In the genomic region with DNA sequence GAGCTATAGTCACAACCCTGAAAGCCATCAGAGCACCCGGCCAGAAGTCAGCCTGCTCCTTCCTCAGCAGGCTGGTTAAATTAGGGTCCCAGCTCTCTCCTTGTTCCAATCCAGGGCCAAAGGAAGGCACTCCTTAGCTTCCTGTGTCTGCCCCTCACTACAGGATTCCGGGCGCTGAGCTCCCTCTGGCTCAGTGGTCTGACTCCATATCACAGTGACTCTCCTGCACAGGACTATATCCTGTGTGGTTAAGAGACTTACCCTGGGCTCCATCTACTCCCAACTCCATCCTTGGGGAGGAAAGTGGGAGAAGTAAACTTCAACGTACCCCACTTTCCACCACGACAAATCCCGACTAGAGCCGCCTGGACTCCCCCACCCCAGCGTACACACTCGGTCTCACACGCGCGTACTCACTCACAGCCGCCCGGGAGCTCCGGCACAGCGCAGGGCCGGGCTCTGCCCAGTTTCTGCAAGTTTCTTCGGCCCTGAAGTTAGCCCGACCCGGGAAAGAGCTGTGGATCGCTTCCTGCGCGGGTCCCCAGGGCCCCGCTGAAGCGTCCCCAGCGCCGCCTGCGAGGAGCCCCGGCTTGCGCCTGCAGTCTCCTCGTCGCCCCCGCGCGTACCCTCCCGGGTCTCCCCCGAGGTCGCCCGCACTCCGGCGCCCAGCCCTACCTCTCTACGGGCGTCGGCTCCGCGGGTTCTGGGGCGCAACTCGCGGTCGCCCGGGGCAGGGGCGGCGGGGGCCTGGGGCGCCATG, we compare ENCODE assay signal across 8 mouse cellular contexts. TPM values are rescaled to one million over a fixed set of nuclear protein-coding genes. Genes with fewer than 3 reads are reported as not detected.
DNase-seq lines count a peak whose midpoint lies in the region; ATAC-seq and TF ChIP-seq lines count a peak whose summit lies in the region.

No protein-coding gene starts in this region.

- 1% methylated on average over 33 of the region's 54 CpGs for WGBS in lung, embryonic 14.5 days
- under 1% methylated on average over 43 of the region's 54 CpGs for WGBS in embryonic facial prominence, embryonic 13.5 days
- 1% methylated on average over 54 of the region's 54 CpGs for WGBS in limb, embryonic 15.5 days
- WGBS in neural tube, embryonic 12.5 days = under 1% methylated on average over 52 of the region's 54 CpGs

- H3K4me3 ChIP-seq in lung, embryonic 14.5 days (ENCODE audit: low read depth, low read length) = peak overlapping the region; percentile 86
- peak overlapping the region; percentile 71 for H3K4me3 ChIP-seq in embryonic facial prominence, embryonic 13.5 days
- H3K4me3 ChIP-seq in limb, embryonic 15.5 days = peak overlapping the region; percentile 80
- peak overlapping the region; percentile 87 for H3K4me3 ChIP-seq in neural tube, embryonic 12.5 days

- H3K9me3 ChIP-seq in lung, embryonic 14.5 days (ENCODE audit: low read depth, low read length) = no peaks in the 10 kb centered on the region
- no peaks in the 10 kb centered on the region for H3K9me3 ChIP-seq in embryonic facial prominence, embryonic 13.5 days
- H3K9me3 ChIP-seq in limb, embryonic 15.5 days = no peaks in the 10 kb centered on the region
- no peaks in the 10 kb centered on the region for H3K9me3 ChIP-seq in neural tube, embryonic 12.5 days

- DNase-seq in lung, embryonic 14.5 days = peak; percentile 68
- no peak for DNase-seq in lung, postnatal 25 days (ENCODE audit: low spot score)
- peak; percentile 66 for DNase-seq in adrenal gland, adult 2 months
- peak; percentile 54 to 61 for DNase-seq in heart, postnatal 14 days
- no peak for DNase-seq in urinary bladder, postnatal 14 days (ENCODE audit: low spot score)

- peak overlapping the region; percentile 70 for H3K4me2 ChIP-seq in lung, embryonic 14.5 days
- peak overlapping the region; percentile 71 for H3K4me2 ChIP-seq in embryonic facial prominence, embryonic 13.5 days
- H3K4me2 ChIP-seq in limb, embryonic 15.5 days = peak overlapping the region; percentile 64
- H3K4me2 ChIP-seq in neural tube, embryonic 12.5 days (replicated peaks) = peak overlapping the region; percentile 78

- intact Hi-C loops in heart, postnatal 14 days (cut with DNase I) = no loop called here

- no peak for TF ChIP-seq CTCF in lung, embryonic 14.5 days (IDR thresholded peaks at IDR 0.05; ENCODE audit: low read depth)

- peak; percentile 64 for ATAC-seq in lung, embryonic 14.5 days (ENCODE audit: insufficient read depth)
- ATAC-seq in embryonic facial prominence, embryonic 13.5 days (ENCODE audit: insufficient number of reproducible peaks, insufficient read depth, low FRiP score, low TSS enrichment, low read depth) = peak; percentile 66
- ATAC-seq in limb, embryonic 15.5 days (ENCODE audit: insufficient number of reproducible peaks, low FRiP score, low TSS enrichment, low read depth) = peak; percentile 66
- peak; percentile 73 for ATAC-seq in neural tube, embryonic 12.5 days (ENCODE audit: low FRiP score, low read depth)

- H3K9ac ChIP-seq in lung, embryonic 14.5 days = peak overlapping the region; percentile 94
- peak overlapping the region; percentile 94 for H3K9ac ChIP-seq in embryonic facial prominence, embryonic 13.5 days
- peak overlapping the region; percentile 95 for H3K9ac ChIP-seq in limb, embryonic 15.5 days
- peak overlapping the region; percentile 95 for H3K9ac ChIP-seq in neural tube, embryonic 12.5 days

- peak overlapping the region; percentile 94 for H3K27ac ChIP-seq in lung, embryonic 14.5 days (ENCODE audit: low read depth)
- peak overlapping the region; percentile 94 for H3K27ac ChIP-seq in embryonic facial prominence, embryonic 13.5 days
- peak overlapping the region; percentile 94 for H3K27ac ChIP-seq in limb, embryonic 15.5 days
- H3K27ac ChIP-seq in neural tube, embryonic 12.5 days = peak overlapping the region; percentile 86

- no peaks in the 10 kb centered on the region for H3K27me3 ChIP-seq in lung, embryonic 14.5 days (ENCODE audit: insufficient read depth, low read length)
- no peaks in the 10 kb centered on the region for H3K27me3 ChIP-seq in embryonic facial prominence, embryonic 13.5 days
- no peaks in the 10 kb centered on the region for H3K27me3 ChIP-seq in limb, embryonic 15.5 days
- H3K27me3 ChIP-seq in neural tube, embryonic 12.5 days (replicated peaks) = no peaks in the 10 kb centered on the region

- peaks cover 29% of the 10 kb centered on the region for H3K4me1 ChIP-seq in lung, embryonic 14.5 days (ENCODE audit: insufficient read depth)
- H3K4me1 ChIP-seq in embryonic facial prominence, embryonic 13.5 days = peaks cover 46% of the 10 kb centered on the region
- H3K4me1 ChIP-seq in limb, embryonic 15.5 days = peaks cover 41% of the 10 kb centered on the region
- peaks cover 40% of the 10 kb centered on the region for H3K4me1 ChIP-seq in neural tube, embryonic 12.5 days

- 0 out of 2 replicates have a peak, but pooled peaks cover 3% of the 10 kb centered on the region for H3K36me3 ChIP-seq in lung, embryonic 14.5 days (ENCODE audit: insufficient read depth)
- H3K36me3 ChIP-seq in embryonic facial prominence, embryonic 13.5 days = peaks cover 10% of the 10 kb centered on the region; the same call in 1 of the 2 replicates
- H3K36me3 ChIP-seq in limb, embryonic 15.5 days = no peaks in the 10 kb centered on the region
- H3K36me3 ChIP-seq in neural tube, embryonic 12.5 days = peaks cover 7% of the 10 kb centered on the region; the same call in 1 of the 2 replicates

RNA-seq across cellular contexts. Expression of gene Dennd2a, which starts 0.6 kb away (rescaled TPM):
- 30.4 and 33.1 TPM in 2 replicates for polyA plus RNA-seq in lung, embryonic 14.5 days (2014; fragmentation: Nextera tagmentation; extraction: Ambion mirVana)
- total RNA-seq in adrenal gland, adult 2 months (2021) = 10 to 100 TPM in 1 of 2 experiments, 1 to 10 TPM in 1; 7.5 to 14.6 TPM
- polyA plus RNA-seq in adrenal gland, adult 2 months (2012; rRNA removed) = 6.0 and 9.0 TPM in 2 replicates
- polyA plus RNA-seq in embryonic facial prominence, embryonic 13.5 days (2015; fragmentation: Nextera tagmentation; extraction: Ambion mirVana) = 18.0 and 21.2 TPM in 2 replicates
- total RNA-seq in heart, postnatal 14 days (2021) = 10 to 100 TPM; 13.6 to 15.3 TPM
- polyA plus RNA-seq in limb, embryonic 15.5 days (2015; fragmentation: Nextera tagmentation; extraction: Ambion mirVana) = 16.6 and 21.7 TPM in 2 replicates
- polyA plus RNA-seq in neural tube, embryonic 12.5 days (2016; fragmentation: Nextera tagmentation; extraction: Ambion mirVana) = 48.4 and 50.6 TPM in 2 replicates

RNA-seq across cellular contexts. Expression of gene Adck2, which starts 16.6 kb away (rescaled TPM):
- polyA plus RNA-seq in lung, embryonic 14.5 days (2014; fragmentation: Nextera tagmentation; extraction: Ambion mirVana) = 21.8 and 22.1 TPM in 2 replicates
- 10 to 100 TPM; 20.4 to 27.3 TPM for total RNA-seq in adrenal gland, adult 2 months (2021)
- polyA plus RNA-seq in adrenal gland, adult 2 months (2012; rRNA removed) = 18.7 and 20.7 TPM in 2 replicates
- polyA plus RNA-seq in embryonic facial prominence, embryonic 13.5 days (2015; fragmentation: Nextera tagmentation; extraction: Ambion mirVana) = 40.6 and 42.3 TPM in 2 replicates
- total RNA-seq in heart, postnatal 14 days (2021) = 10 to 100 TPM; 15.3 to 18.3 TPM
- 36.6 and 48.3 TPM in 2 replicates for polyA plus RNA-seq in limb, embryonic 15.5 days (2015; fragmentation: Nextera tagmentation; extraction: Ambion mirVana)
- polyA plus RNA-seq in neural tube, embryonic 12.5 days (2016; fragmentation: Nextera tagmentation; extraction: Ambion mirVana) = 37.2 and 40.9 TPM in 2 replicates

RNA-seq across cellular contexts. Expression of gene Gm42420, which starts 28.5 kb away (rescaled TPM):
- polyA plus RNA-seq in lung, embryonic 14.5 days (2014; fragmentation: Nextera tagmentation; extraction: Ambion mirVana) = 0.74 and 1.0 TPM in 2 replicates
- total RNA-seq in adrenal gland, adult 2 months (2021) = not detected
- polyA plus RNA-seq in adrenal gland, adult 2 months (2012; rRNA removed) = 0.52 and 0.54 TPM in 2 replicates
- polyA plus RNA-seq in embryonic facial prominence, embryonic 13.5 days (2015; fragmentation: Nextera tagmentation; extraction: Ambion mirVana) = 1.7 TPM in 1 of 2 replicates, not detected in the other
- under 1 TPM in 1 of 2 experiments, not detected in 1; 0.79 TPM for total RNA-seq in heart, postnatal 14 days (2021)
- polyA plus RNA-seq in limb, embryonic 15.5 days (2015; fragmentation: Nextera tagmentation; extraction: Ambion mirVana) = 1.6 and 3.1 TPM in 2 replicates
- 0.51 and 1.7 TPM in 2 replicates for polyA plus RNA-seq in neural tube, embryonic 12.5 days (2016; fragmentation: Nextera tagmentation; extraction: Ambion mirVana)

RNA-seq across cellular contexts. Expression of gene Ndufb2, which starts 35.3 kb away (rescaled TPM):
- polyA plus RNA-seq in lung, embryonic 14.5 days (2014; fragmentation: Nextera tagmentation; extraction: Ambion mirVana) = 324 and 326 TPM in 2 replicates
- 100 to 1,000 TPM; 137 to 247 TPM for total RNA-seq in adrenal gland, adult 2 months (2021)
- polyA plus RNA-seq in adrenal gland, adult 2 months (2012; rRNA removed) = 964 and 1,102 TPM in 2 replicates
- 330 and 353 TPM in 2 replicates for polyA plus RNA-seq in embryonic facial prominence, embryonic 13.5 days (2015; fragmentation: Nextera tagmentation; extraction: Ambion mirVana)
- total RNA-seq in heart, postnatal 14 days (2021) = 100 to 1,000 TPM; 584 to 623 TPM
- 272 and 308 TPM in 2 replicates for polyA plus RNA-seq in limb, embryonic 15.5 days (2015; fragmentation: Nextera tagmentation; extraction: Ambion mirVana)
- polyA plus RNA-seq in neural tube, embryonic 12.5 days (2016; fragmentation: Nextera tagmentation; extraction: Ambion mirVana) = 319 and 340 TPM in 2 replicates

Comparison
In these comparisons a context has a peak if more than half of its experiments do, and no peak if none do; other contexts are left out.
1. DNase-seq: peak in lung, embryonic 14.5 days (single experiment), adrenal gland, adult 2 months (single experiment) and heart, postnatal 14 days (2 of 2); none in lung, postnatal 25 days (single experiment) and urinary bladder, postnatal 14 days (single experiment).
2. Peak in every context shown above with its lines, with median percentiles within 50 percentile points of each other: ATAC-seq, H3K27ac ChIP-seq, H3K4me2 ChIP-seq, H3K4me3 ChIP-seq and H3K9ac ChIP-seq.